Mouse (Mus musculus): ENCODE results near the gene Ptprn2.

DNA sequence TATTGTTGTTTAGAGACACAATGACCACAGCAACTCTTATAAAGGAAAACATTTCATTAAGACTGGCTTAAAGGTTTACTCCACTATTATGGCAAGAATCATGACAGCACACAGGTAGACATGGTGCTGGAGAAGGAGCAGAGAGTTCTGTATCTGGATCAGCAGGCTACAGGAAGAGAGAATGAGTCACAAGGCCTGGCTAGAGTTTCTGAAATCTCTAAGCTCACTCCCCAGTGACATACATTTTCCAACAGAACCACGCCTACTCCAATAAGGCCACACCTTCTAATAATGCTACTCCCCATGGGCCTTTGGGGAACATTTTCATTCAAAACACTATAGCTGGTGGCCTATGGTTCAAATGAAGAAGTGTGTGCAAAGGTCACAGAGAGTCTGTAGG is 53.8 kb downstream of the Ptprn2 start:
- TF ChIP-seq USF1 (IDR thresholded peaks at IDR 0.05; ENCODE audit: low read depth) (no peak), POLR2A (IDR thresholded peaks at IDR 0.05; ENCODE audit: insufficient read length, low read depth) (no peak), MAX (IDR thresholded peaks at IDR 0.05; ENCODE audit: low read depth) (no peak), E2F4 (IDR thresholded peaks at IDR 0.05; ENCODE audit: insufficient read depth) (no peak), TCF12 (IDR thresholded peaks at IDR 0.05; ENCODE audit: insufficient read depth, poor library complexity, severe bottlenecking) (no peak), SRF (IDR thresholded peaks at IDR 0.05; ENCODE audit: control insufficient read depth, insufficient read length, low read depth) (no peak), MYOG (IDR thresholded peaks at IDR 0.05; ENCODE audit: control insufficient read depth in 1 of 3, insufficient read depth in 1 of 3, insufficient read length in 2 of 3, low read depth in 2 of 3) (no peak), CEBPB (IDR thresholded peaks at IDR 0.05; ENCODE audit: insufficient read depth, poor library complexity, severe bottlenecking) (no peak), TCF3 (IDR thresholded peaks at IDR 0.05; ENCODE audit: insufficient read length, low read depth) (no peak), POLR2AphosphoS2 (IDR thresholded peaks at IDR 0.05; ENCODE audit: insufficient read length, low read depth) (no peak), REST (IDR thresholded peaks at IDR 0.05; ENCODE audit: insufficient read depth, insufficient read length) (no peak), MYOD1 (IDR thresholded peaks at IDR 0.05; ENCODE audit: control insufficient read depth in 1 of 3, insufficient read length in 2 of 3, low read depth in 2 of 3) (no peak)
